Mouse (Mus musculus): Measurements from ENCODE around the gene Odf3b.

DNA sequence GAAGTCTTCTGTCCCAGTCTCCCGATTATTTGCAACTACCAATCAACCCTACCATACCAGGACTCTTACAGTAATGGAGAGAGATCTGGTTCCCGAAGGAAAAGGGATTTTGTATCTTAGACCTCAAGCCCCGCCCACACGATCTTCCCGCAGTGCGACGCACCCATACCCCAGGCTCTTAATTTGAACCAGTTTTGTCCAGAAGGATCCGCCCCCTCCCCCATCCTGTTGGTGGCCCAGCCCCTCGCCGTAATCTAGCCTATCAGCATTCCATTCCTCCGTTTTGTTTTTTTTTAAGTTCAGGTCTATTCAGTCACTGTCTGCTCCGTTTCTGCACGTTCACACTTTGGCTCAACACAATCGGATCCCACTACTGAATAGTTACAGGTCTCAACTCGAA lies 22.7 kb downstream of the Odf3b start:
- TF ChIP-seq CTCF (IDR thresholded peaks at IDR 0.05; ENCODE audit: control insufficient read depth, insufficient read depth, insufficient read length), result no peak
- no peak for TF ChIP-seq FOSL1 (IDR thresholded peaks at IDR 0.05; ENCODE audit: insufficient read depth, low read length, poor library complexity, severe bottlenecking)
- no peak for TF ChIP-seq CEBPB (IDR thresholded peaks at IDR 0.05; ENCODE audit: low read depth)
- TF ChIP-seq MYOG (IDR thresholded peaks at IDR 0.05; ENCODE audit: control insufficient read depth, extremely low read depth, insufficient read length), result no peak
- no peak for TF ChIP-seq USF1 (IDR thresholded peaks at IDR 0.05; ENCODE audit: low read depth)

Data from C2C12 (cell line).